Mouse (Mus musculus): ENCODE results near the gene Gpr155. TPM values are rescaled to one million over a fixed set of nuclear protein-coding genes. Genes with fewer than 3 reads are reported as not detected.

Gpr155 gene
- polyA plus RNA-seq, 1 experiment from 2014 or later = 9.5 TPM

Other genes starting within 250 kb of the Gpr155 start
- 108 and 118 TPM in 2 replicates for gene Ola1, start 167.6 kb downstream of the Gpr155 start, polyA plus RNA-seq (2015; fragmentation: Nextera tagmentation; extraction: Ambion mirVana)
- 2.5 and 3.7 TPM in 2 replicates for gene Sp9, start 114.6 kb downstream of the Gpr155 start, polyA plus RNA-seq (2015; fragmentation: Nextera tagmentation; extraction: Ambion mirVana)
- 15.0 and 17.5 TPM in 2 replicates for gene Scrn3, start 74.0 kb downstream of the Gpr155 start, polyA plus RNA-seq (2015; fragmentation: Nextera tagmentation; extraction: Ambion mirVana)
- gene Cir1, start 73.9 kb downstream of the Gpr155 start, polyA plus RNA-seq (2015; fragmentation: Nextera tagmentation; extraction: Ambion mirVana) = 34.7 and 35.4 TPM in 2 replicates
- gene Wipf1, start 143.2 kb upstream of the Gpr155 start, polyA plus RNA-seq (2015; fragmentation: Nextera tagmentation; extraction: Ambion mirVana) = 19.9 and 23.4 TPM in 2 replicates
- gene Chrna1, start 193.8 kb upstream of the Gpr155 start, polyA plus RNA-seq (2015; fragmentation: Nextera tagmentation; extraction: Ambion mirVana) = 1.5 and 3.2 TPM in 2 replicates

Data from embryonic facial prominence, embryonic 13.5 days (tissue).